Mouse (Mus musculus) cerebellum, adult 11 months (tissue): ENCODE data around the gene Stk33.
"Not testable (repeated sequence)": the region's sequence is repeated elsewhere in the genome, so short reads cannot be mapped to it uniquely, and the experiment has no call there.

Experiments used
- DNase-seq: peaks from one replicate; pipeline ENCODE4 v3.0.0; 2022

Stk33 gene

GRCm38 (mm10) chr7:109438781-109439591 is at the start of gene Stk33:
Gene Stk33, minus strand, starts transcription at chr7:109439081.
- DNase-seq = no peak

GRCm38 (mm10) chr7:109484221-109484620 is 45.3 kb upstream of the Stk33 start:
- DNase-seq = no peak

GRCm38 (mm10) chr7:109480765-109481197 is 41.9 kb upstream of the Stk33 start:
- no peak for DNase-seq

- DNase-seq = no peak
Measured at GRCm38 (mm10) chr7:109477926-109478325, 39.0 kb upstream of the Stk33 start.

- DNase-seq = no peak
Measured at GRCm38 (mm10) chr7:109470700-109471099, 31.8 kb upstream of the Stk33 start.

GRCm38 (mm10) chr7:109468262-109468701 is 29.4 kb upstream of the Stk33 start:
- no peak for DNase-seq

GRCm38 (mm10) chr7:109467591-109467990 is 28.7 kb upstream of the Stk33 start:
- no peak for DNase-seq

- DNase-seq = no peak
Measured at GRCm38 (mm10) chr7:109460698-109461097, 21.8 kb upstream of the Stk33 start.

GRCm38 (mm10) chr7:109456563-109456962 is 17.7 kb upstream of the Stk33 start:
- no peak for DNase-seq

- DNase-seq = no peak
Measured at GRCm38 (mm10) chr7:109455748-109456147, 16.9 kb upstream of the Stk33 start.

- DNase-seq = no peak
Measured at GRCm38 (mm10) chr7:109454856-109455255, 16.0 kb upstream of the Stk33 start.

GRCm38 (mm10) chr7:109448060-109448459 is 9.2 kb upstream of the Stk33 start:
- no peak for DNase-seq

- DNase-seq = peak; percentile 24
Measured at GRCm38 (mm10) chr7:109445012-109445411, 6.1 kb upstream of the Stk33 start.

- DNase-seq = no peak
Measured at GRCm38 (mm10) chr7:109442739-109443138, 3.9 kb upstream of the Stk33 start.

- no peak for DNase-seq
Measured at GRCm38 (mm10) chr7:109440697-109441269, 1.9 kb upstream of the Stk33 start.

- DNase-seq = no peak
Measured at GRCm38 (mm10) chr7:109424422-109425159, 14.3 kb downstream of the Stk33 start.

GRCm38 (mm10) chr7:109422803-109423202 is 16.1 kb downstream of the Stk33 start:
- no peak for DNase-seq

- DNase-seq = no peak
Measured at GRCm38 (mm10) chr7:109405491-109405890, 33.4 kb downstream of the Stk33 start.

- DNase-seq = peak; percentile 28
Measured at GRCm38 (mm10) chr7:109399299-109399698, 39.6 kb downstream of the Stk33 start.

- no peak for DNase-seq
Measured at GRCm38 (mm10) chr7:109381131-109381530, 57.8 kb downstream of the Stk33 start.

GRCm38 (mm10) chr7:109373556-109373955 is 65.3 kb downstream of the Stk33 start:
- DNase-seq = not testable (repeated sequence)

GRCm38 (mm10) chr7:109358435-109359187 is 80.3 kb downstream of the Stk33 start:
- no peak for DNase-seq

- no peak for DNase-seq
Measured at GRCm38 (mm10) chr7:109357877-109358276, 81.0 kb downstream of the Stk33 start.
